Mouse (Mus musculus): ENCODE measurements around the gene Nfya.

DNA sequence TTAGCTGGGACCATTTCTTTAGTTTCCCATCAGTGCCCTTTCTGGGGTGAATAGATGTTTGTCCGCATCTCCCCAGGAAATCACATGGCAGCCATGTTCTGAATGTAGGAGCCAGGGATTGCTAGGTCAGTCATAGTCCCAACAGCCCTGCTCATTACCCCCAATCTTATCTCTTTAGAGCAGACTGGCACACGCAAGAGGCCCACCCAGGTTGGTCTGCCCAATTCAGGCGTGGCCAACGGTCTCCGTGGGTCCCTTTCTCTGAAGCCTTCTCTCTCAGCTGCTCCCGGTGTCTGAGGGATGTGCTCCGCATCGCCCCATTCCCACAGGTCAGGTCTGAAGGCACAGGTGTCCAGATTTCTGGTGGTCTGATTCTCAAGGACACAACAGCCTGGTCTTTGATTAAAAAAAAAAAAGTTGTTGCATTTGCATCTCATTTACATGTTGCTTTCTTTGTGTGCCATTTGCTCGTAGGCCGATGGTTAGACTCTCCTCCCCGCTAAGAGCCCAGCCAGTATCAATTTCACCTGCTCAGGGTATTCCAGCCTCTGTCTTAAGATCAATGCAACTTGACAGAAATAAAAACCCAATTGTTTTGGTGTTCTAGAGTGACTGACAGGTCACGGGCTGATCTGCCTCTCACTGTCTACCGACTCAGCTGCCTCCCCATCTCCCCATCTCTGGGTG is 41.1 kb upstream of the Nfya start:
- TF ChIP-seq EP300 (IDR thresholded peaks at IDR 0.05; ENCODE audit: insufficient read depth, low read depth, low read length) (no peak), CTCF (IDR thresholded peaks at IDR 0.05) (no peak), POLR2A (IDR thresholded peaks at IDR 0.05; ENCODE audit: insufficient read depth, low read depth, low read length) (no peak)
